Mouse (Mus musculus): ENCODE results near the gene Gjd3.

The Gjd3 gene

GRCm38 (mm10) chr11:98950484-98950883 is 32.3 kb downstream of the Gjd3 start:
- DNase-seq (ENCODE audit: extremely low read depth, insufficient read length, low spot score) = no peak

DNA sequence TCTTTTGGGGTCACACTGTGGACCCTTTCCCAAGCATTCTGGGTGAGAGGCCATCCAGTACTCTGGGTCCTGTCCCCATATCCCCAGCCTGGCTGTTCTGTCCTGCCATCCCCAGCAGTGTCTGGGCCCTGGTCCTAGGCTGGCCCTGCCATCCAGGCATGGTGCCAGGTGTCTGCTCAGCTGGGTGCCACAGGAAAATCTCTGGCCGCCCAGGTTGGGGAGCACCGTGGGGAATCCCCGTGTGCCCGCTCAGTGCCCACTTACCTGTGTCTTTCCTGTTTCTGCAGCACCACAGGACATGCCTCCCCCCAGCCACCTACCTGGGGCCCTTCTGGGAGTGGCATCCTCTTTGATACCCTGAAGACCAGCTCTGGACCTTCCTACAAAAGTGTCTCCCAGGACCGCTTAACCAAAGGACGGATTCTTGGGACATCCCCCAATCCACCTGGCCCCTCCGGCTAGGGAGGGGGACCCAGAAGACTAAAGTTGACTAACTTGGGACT is 32.8 kb downstream of the Gjd3 start:
- no peak for DNase-seq (ENCODE audit: extremely low read depth, insufficient read length, low spot score)

- no peak for DNase-seq (ENCODE audit: extremely low read depth, insufficient read length, low spot score)
Observed at GRCm38 (mm10) chr11:98949242-98949957, 33.4 kb downstream of the Gjd3 start.

DNA sequence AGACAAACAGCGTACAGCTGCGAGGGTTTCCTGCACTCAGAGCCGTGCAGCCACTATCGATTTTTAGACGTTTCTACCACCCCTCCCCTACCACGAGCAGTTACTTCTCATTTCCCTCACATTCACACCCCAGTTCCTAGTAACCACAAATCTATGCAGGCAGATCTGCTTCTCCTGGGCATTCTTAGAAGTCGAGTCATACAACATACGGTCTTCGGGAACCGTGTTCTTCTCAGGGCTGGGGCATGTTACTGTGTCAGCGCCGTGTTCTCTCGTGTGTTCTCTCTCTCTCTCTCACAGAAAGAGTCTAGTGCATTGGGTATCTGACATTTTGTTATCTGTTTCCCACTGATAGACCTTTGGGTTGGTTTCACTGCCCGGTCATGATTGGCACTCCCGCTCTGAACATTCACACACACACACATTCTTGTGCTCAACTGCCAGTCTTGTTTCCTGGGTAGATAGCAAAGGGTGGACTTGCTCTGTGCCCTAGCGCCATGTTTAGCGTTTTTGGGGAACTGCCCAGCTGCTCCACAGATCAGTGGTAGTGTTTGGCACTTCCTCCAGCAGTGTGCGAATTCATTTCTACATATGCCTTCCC is 34.7 kb downstream of the Gjd3 start:
- no peak for DNase-seq (ENCODE audit: extremely low read depth, insufficient read length, low spot score)

DNA sequence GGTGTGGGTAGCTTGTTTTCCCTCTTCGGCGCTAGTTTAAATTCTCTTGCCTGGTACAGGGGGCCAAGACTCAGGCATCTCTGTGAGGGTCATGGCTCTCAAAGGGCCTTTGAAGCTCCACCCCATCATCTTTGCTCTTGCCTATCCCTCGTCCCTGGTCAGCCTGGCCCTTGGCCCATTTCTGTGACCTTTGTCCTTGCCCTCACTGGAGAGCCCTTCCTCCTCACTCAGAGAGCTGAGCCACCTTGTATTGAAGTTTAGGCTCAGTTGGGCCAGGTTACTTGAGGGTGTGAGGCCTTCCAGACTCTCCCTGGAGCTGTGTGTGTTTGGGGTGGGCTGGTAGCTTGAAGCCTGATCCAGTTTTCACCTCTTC is 37.2 kb downstream of the Gjd3 start:
- no peak for DNase-seq (ENCODE audit: extremely low read depth, insufficient read length, low spot score)

GRCm38 (mm10) chr11:98944897-98945604 is 37.8 kb downstream of the Gjd3 start:
- no peak for DNase-seq (ENCODE audit: extremely low read depth, insufficient read length, low spot score)

DNA sequence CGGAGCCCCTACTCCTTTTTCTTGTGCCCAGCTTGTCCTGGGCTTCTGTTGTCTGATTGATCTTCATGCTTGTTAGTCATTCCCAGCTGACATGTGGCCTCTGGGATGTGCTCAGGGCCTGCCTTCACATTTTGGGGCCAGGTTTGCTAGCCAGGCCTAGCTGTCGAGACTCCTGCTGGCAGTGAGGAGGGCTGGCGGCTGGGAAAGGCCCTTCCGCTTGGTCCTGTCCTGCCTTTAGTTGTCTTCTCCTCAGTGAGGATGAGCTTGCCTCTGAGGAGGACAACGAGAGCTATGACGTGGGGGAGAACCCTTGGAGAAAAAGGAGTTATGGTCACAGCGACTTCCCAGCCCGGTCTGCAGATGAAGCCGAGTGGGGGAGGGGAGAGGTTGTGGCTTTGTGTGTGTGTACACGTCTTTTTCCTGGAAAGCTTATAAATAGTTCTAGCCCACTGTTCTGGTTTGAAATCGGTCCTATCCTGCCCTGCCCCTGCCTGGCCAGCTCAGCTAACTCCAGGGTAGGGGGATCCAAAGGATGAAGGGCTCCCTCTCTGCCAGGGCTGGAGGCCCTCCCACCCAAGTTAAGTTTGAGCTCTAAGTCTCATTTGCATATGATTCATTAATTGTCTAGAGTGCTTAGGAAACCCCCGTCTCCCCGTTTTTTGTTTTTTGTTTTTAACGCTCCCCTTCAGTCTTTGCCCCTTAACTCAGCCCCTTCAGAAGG is 38.9 kb downstream of the Gjd3 start:
- peak; percentile 56 for DNase-seq (ENCODE audit: extremely low read depth, insufficient read length, low spot score)

- peak; percentile 86 for DNase-seq (ENCODE audit: extremely low read depth, insufficient read length, low spot score)
Observed at GRCm38 (mm10) chr11:98942923-98943641, 39.7 kb downstream of the Gjd3 start.

DNA sequence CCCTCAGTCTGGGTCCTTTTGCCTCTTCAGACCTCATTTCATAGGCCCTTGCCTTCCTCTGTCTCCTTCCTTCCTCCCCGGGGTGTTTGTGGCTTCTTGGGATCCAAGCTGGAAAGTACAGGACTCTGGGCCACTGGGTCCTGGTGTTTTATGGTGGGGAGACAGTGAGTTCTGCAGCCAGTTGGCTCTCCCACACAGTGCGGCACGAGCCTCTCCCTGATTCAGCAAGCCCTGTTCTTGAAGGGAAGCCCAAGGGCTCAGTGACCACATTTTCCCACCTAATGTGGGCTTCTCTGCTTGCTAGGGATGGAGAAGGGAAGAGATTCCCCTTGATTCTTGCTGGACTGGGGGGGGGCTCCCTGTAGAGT is 40.3 kb downstream of the Gjd3 start:
- no peak for DNase-seq (ENCODE audit: extremely low read depth, insufficient read length, low spot score)

DNA sequence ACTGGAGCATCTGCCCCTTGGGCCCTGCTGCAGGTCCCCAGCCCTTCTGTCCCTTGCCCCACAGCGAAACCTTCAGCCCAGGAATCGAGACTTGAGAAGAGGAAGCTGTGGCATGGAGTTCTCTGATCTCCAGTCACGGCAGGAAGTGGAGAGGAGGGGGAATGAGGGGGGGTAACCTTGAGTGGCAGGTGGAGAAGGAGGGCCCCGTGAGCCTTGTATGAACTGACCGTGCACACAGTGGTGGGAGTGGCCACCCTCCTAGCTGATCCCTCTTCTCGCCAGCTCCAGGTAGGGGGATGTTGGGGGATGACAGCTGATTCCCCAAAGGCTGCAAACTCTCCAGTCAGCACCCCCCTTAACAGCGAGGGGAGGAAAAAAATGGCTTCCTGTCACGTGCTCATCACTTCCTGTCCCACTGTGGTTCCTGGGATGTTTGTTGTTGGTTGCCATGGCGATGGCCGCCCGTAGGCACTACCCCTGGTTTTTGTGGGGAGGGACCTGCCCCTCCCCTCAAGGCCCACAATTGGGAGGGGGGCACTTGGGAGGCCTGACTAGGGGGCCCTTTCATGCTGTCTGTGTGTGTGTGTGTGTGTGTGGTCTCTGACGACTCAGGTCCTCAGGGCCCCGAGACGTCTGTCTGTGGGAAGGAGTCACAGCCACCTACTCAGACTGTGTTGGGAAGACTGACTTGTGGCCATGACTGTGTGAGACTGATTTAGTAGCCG is 40.8 kb downstream of the Gjd3 start:
- DNase-seq (ENCODE audit: extremely low read depth, insufficient read length, low spot score) = peak; percentile 91

GRCm38 (mm10) chr11:98941341-98941825 is 41.4 kb downstream of the Gjd3 start:
- peak; percentile 63 for DNase-seq (ENCODE audit: extremely low read depth, insufficient read length, low spot score)

DNA sequence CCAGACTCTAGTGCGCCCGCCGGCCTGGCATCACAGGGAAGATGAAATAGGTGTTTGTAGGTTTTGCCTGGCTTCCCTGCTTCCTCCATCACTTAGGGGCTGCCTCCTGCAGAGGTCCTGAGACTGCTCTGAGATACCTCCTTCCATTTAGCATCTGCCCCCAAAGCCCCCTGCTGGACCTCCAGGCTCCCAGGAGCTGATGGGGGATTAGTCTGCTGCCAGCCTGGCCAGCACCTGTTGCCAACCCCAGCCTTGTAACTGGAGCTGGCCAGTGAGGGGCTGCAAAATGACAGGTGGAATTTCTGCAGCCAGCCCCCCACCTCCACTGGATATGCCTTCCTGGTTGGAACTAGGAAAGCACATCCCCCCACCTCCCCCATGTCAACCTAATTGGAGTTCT is 42.0 kb downstream of the Gjd3 start:
- no peak for DNase-seq (ENCODE audit: extremely low read depth, insufficient read length, low spot score)

DNA sequence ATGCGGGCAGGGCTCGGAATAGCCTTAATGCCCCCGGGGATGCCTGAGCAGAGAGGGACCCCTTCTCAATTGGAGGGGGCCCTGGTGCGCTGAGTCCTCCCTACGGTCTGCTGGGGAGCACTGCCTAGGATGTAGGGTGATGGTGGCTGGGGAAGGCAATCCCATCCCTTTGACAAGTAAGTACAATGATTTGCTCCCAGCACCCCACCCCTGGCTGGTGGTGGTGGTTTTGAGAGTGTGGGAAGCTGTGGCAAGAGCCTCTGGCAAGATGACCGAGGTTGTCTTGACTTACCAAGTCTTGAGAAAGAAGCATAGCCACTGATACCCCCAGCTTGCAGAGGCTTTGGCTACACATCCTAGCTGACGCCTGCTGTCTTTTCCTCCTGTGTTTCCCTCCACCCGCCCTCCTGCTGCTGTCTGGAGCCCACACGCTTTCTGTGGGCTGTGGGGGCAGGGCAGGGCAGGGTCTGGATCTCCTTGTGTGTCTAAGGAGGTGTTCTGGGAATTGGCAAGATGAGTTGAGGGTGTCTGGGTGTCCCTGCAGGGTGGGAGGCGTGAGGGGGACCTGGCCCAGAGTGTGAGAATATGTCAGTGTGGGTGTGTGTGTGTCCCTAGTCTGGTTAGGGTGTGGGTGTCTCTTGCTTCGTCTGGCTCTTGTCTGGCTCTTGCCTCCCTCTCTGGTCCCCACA is 42.7 kb downstream of the Gjd3 start:
- no peak for DNase-seq (ENCODE audit: extremely low read depth, insufficient read length, low spot score)

GRCm38 (mm10) chr11:98939084-98939952 is 43.5 kb downstream of the Gjd3 start:
- peak; percentile 29 for DNase-seq (ENCODE audit: extremely low read depth, insufficient read length, low spot score)

DNA sequence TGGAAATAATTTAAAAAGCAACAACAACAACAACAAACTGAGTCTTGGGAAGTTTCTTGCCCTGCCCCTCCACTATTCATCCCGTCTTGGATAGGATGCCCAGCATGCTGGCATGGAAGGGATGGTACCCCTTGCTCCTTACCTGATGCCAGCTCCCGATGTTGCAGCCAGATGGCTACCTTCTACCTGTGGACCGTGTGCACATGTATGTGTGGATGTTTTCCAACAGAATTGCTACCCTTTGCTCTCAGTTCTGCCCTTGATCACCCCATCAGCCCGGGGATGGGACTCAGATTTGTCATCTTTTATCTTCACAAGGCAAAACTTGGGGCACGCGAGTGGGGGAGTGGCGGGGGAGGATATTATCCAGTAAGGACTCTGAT is 44.1 kb downstream of the Gjd3 start:
- no peak for DNase-seq (ENCODE audit: extremely low read depth, insufficient read length, low spot score)

GRCm38 (mm10) chr11:98937914-98938694 is 44.7 kb downstream of the Gjd3 start:
- no peak for DNase-seq (ENCODE audit: extremely low read depth, insufficient read length, low spot score)

- peak; percentile 94 for DNase-seq (ENCODE audit: extremely low read depth, insufficient read length, low spot score)
Observed at GRCm38 (mm10) chr11:98937410-98937913, 45.4 kb downstream of the Gjd3 start.

Data from 3134 (cell line).